In genomic region chr19:45080711-45081110, GRCm38 (mm10) we compare ENCODE assay signal across 8 mouse cellular contexts. TPM values are rescaled to one million over a fixed set of nuclear protein-coding genes. Genes with fewer than 3 reads are reported as not detected.
DNase-seq lines count a peak whose midpoint lies in the region; ATAC-seq lines count a peak whose summit lies in the region.

No protein-coding gene starts in this region.

- H3K27me3 ChIP-seq in kidney, embryonic 16.5 days (ENCODE audit: insufficient read depth, low read length), result peaks cover 85% of the 10 kb centered on the region
- H3K27me3 ChIP-seq in hindbrain, embryonic 10.5 days (ENCODE audit: insufficient read depth, poor library complexity, severe bottlenecking), result peaks cover 100% of the 10 kb centered on the region
- peaks cover 82% of the 10 kb centered on the region for H3K27me3 ChIP-seq in midbrain, embryonic 15.5 days (replicated peaks)

- H3K4me2 ChIP-seq in kidney, embryonic 16.5 days (replicated peaks; ENCODE audit: low read depth, low read length), result peak overlapping the region; percentile 62
- H3K4me2 ChIP-seq in midbrain, embryonic 15.5 days, result peak overlapping the region; percentile 50

- peak overlapping the region; percentile 27 for H3K4me3 ChIP-seq in kidney, embryonic 16.5 days (ENCODE audit: low read length)
- H3K4me3 ChIP-seq in hindbrain, embryonic 10.5 days, result peak overlapping the region; percentile 44
- H3K4me3 ChIP-seq in midbrain, embryonic 15.5 days, result peak overlapping the region; percentile 29

- no peak for DNase-seq in kidney, postnatal 36 days
- DNase-seq in brain, adult 2 months (ENCODE audit: low read depth, low spot score), result peak; percentile 18
- peak; percentile 31 for DNase-seq in hindbrain, embryonic 10.5 days (ENCODE audit: low spot score)
- DNase-seq in adrenal gland, adult 2 months, result no peak
- no peak for DNase-seq in thymus, postnatal 25 days
- DNase-seq in natural killer cell, adult 2 months (ENCODE audit: low spot score in 2 of 2), result no peak

- no peak for ATAC-seq in kidney, embryonic 16.5 days (ENCODE audit: low FRiP score, low TSS enrichment)
- ATAC-seq in midbrain, embryonic 15.5 days (replicated peaks), result no peak

- no peak overlapping the region for H3K27ac ChIP-seq in kidney, embryonic 16.5 days (ENCODE audit: low read length)
- no peak overlapping the region for H3K27ac ChIP-seq in hindbrain, embryonic 10.5 days
- H3K27ac ChIP-seq in midbrain, embryonic 15.5 days, result no peak overlapping the region

- 1% methylated on average over 17 of the region's 17 CpGs for WGBS in kidney, embryonic 16.5 days
- 1% methylated on average over 17 of the region's 17 CpGs for WGBS in hindbrain, embryonic 10.5 days
- under 1% methylated on average over 17 of the region's 17 CpGs for WGBS in midbrain, embryonic 15.5 days

- H3K9ac ChIP-seq in kidney, embryonic 16.5 days (replicated peaks; ENCODE audit: low read length), result peak overlapping the region; percentile 59; the same call in 1 of the 2 replicates
- H3K9ac ChIP-seq in midbrain, embryonic 15.5 days, result peak overlapping the region; percentile 9; the same call in 1 of the 2 replicates

- H3K9me3 ChIP-seq in kidney, embryonic 16.5 days (ENCODE audit: low read length), result no peaks in the 10 kb centered on the region
- no peaks in the 10 kb centered on the region for H3K9me3 ChIP-seq in hindbrain, embryonic 10.5 days
- no peaks in the 10 kb centered on the region for H3K9me3 ChIP-seq in midbrain, embryonic 15.5 days

- no peaks in the 10 kb centered on the region for H3K36me3 ChIP-seq in kidney, embryonic 16.5 days (ENCODE audit: insufficient read depth, low read length)
- no peaks in the 10 kb centered on the region for H3K36me3 ChIP-seq in hindbrain, embryonic 10.5 days
- no peaks in the 10 kb centered on the region for H3K36me3 ChIP-seq in midbrain, embryonic 15.5 days (replicated peaks)

- H3K4me1 ChIP-seq in kidney, embryonic 16.5 days (ENCODE audit: insufficient read depth, low read length), result peaks cover 45% of the 10 kb centered on the region
- H3K4me1 ChIP-seq in hindbrain, embryonic 10.5 days (replicated peaks), result peaks cover 68% of the 10 kb centered on the region
- H3K4me1 ChIP-seq in midbrain, embryonic 15.5 days, result peaks cover 36% of the 10 kb centered on the region

RNA-seq across cellular contexts. Expression of gene Kazald1, which starts 5.7 kb away (rescaled TPM):
- 14.6 and 18.4 TPM in 2 replicates for polyA plus RNA-seq in kidney, embryonic 16.5 days (2015; fragmentation: Nextera tagmentation; extraction: Ambion mirVana)
- 1.3 and 8.9 TPM in 2 replicates for polyA plus RNA-seq in hindbrain, embryonic 10.5 days (2016; fragmentation: Nextera tagmentation; extraction: Ambion mirVana)
- 1.3 TPM in 2 replicates for polyA plus RNA-seq in midbrain, embryonic 15.5 days (2015; fragmentation: Nextera tagmentation; extraction: Ambion mirVana)
- total RNA-seq in adrenal gland, adult 2 months (2021), result 1 to 10 TPM; 2.2 to 6.0 TPM
- polyA plus RNA-seq in adrenal gland, adult 2 months (2012; rRNA removed), result 9.8 and 11.1 TPM in 2 replicates

RNA-seq across cellular contexts. Expression of gene Sfxn3, which starts 33.4 kb away (rescaled TPM):
- polyA plus RNA-seq in kidney, embryonic 16.5 days (2015; fragmentation: Nextera tagmentation; extraction: Ambion mirVana), result 25.6 and 27.4 TPM in 2 replicates
- polyA plus RNA-seq in hindbrain, embryonic 10.5 days (2016; fragmentation: Nextera tagmentation; extraction: Ambion mirVana), result 9.8 and 17.8 TPM in 2 replicates
- polyA plus RNA-seq in midbrain, embryonic 15.5 days (2015; fragmentation: Nextera tagmentation; extraction: Ambion mirVana), result 89.6 and 97.2 TPM in 2 replicates
- 10 to 100 TPM; 51.2 to 89.3 TPM for total RNA-seq in adrenal gland, adult 2 months (2021)
- polyA plus RNA-seq in adrenal gland, adult 2 months (2012; rRNA removed), result 45.9 and 65.5 TPM in 2 replicates

RNA-seq across cellular contexts. Expression of gene Pdzd7, which starts 35.2 kb away (rescaled TPM):
- polyA plus RNA-seq in kidney, embryonic 16.5 days (2015; fragmentation: Nextera tagmentation; extraction: Ambion mirVana), result 0.82 and 0.89 TPM in 2 replicates
- polyA plus RNA-seq in hindbrain, embryonic 10.5 days (2016; fragmentation: Nextera tagmentation; extraction: Ambion mirVana), result 0.26 and 0.40 TPM in 2 replicates
- polyA plus RNA-seq in midbrain, embryonic 15.5 days (2015; fragmentation: Nextera tagmentation; extraction: Ambion mirVana), result 3.2 and 4.1 TPM in 2 replicates
- under 1 TPM in 1 of 2 experiments, not detected in 1; 0.09 TPM for total RNA-seq in adrenal gland, adult 2 months (2021)
- 0.62 and 0.65 TPM in 2 replicates for polyA plus RNA-seq in adrenal gland, adult 2 months (2012; rRNA removed)

Comparison
In these comparisons a context has a peak if more than half of its experiments do, and no peak if none do; other contexts are left out.
1. DNase-seq: peak in brain, adult 2 months (single experiment) and hindbrain, embryonic 10.5 days (single experiment); none in kidney, postnatal 36 days (0 of 2), adrenal gland, adult 2 months (single experiment), thymus, postnatal 25 days (single experiment) and natural killer cell, adult 2 months (0 of 2).
2. Peak in every context shown above with its lines, with median percentiles within 50 percentile points of each other: H3K4me3 ChIP-seq.